Mouse (Mus musculus) heart, adult 2 months (tissue): ENCODE measurements at regions not wholly inside any gene's neighbourhood (a gene's known extent, or its start where the extent isn't known, plus 50 kb on each side); places are given as distances from the start of the nearest gene placed in this dataset.

Source experiments
- CTCF ChIP-seq: fragments of 200-600 bp; IDR thresholded peaks from 2 replicates; pipeline ENCODE4 v1.8.1; 2022; ENCODE audit warnings: antibody characterized with exemption, mild to moderate bottlenecking, moderate library complexity
- EP300 ChIP-seq: fragments of 200-500 bp; IDR thresholded peaks from 2 replicates; pipeline ENCODE4 v1.6.1; 2011; ENCODE audit warnings: low read depth, low read length, control low read depth; ENCODE audit not compliant: insufficient read depth
- POLR2A ChIP-seq: fragments of 200-500 bp; IDR thresholded peaks from 2 replicates; pipeline ENCODE4 v1.6.1; 2011; ENCODE audit warnings: mild to moderate bottlenecking, low read depth, low read length, control low read depth; ENCODE audit not compliant: insufficient read depth

DNA sequence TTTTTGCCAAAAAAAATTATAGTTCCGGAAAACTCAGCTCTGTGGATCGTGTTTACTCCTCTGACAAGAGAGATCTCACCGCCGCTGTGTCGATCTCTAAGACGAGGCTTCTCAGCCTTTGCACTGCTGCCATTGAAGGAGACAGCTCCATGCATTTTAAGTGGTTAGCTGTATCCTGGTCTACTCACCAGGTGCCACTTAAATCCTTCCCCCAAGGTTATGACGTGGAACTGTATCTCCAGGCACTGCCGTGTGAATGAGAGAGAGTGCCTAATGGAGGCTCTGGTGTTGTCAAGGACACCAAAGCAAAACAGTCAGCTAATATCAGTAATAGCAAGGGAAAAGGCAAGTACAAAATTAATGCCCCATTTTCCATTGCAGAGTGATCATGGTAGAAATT, 132.6 kb upstream of the Klf7 start:
- TF ChIP-seq EP300 (no peak), CTCF (no peak), POLR2A (no peak)
